Mouse (Mus musculus) stomach, postnatal 0 days (tissue): ENCODE measurements at regions not wholly inside any gene's neighbourhood (a gene's known extent, or its start where the extent isn't known, plus 50 kb on each side); places are given as distances from the start of the nearest gene placed in this dataset.

Experiments
- CTCF ChIP-seq: IDR thresholded peaks from 2 replicates; pipeline ENCODE4 v1.5.1; 2016; ENCODE audit warnings: antibody characterized with exemption, low read depth, mild to moderate bottlenecking, moderate library complexity
- EP300 ChIP-seq: optimal IDR thresholded peaks from 2 replicates; pipeline ENCODE3; 2016; ENCODE audit warnings: antibody characterized with exemption

GRCm38 (mm10) chr8:126688014-126688413 lies 94.2 kb upstream of the Irf2bp2 start:
- TF ChIP-seq CTCF (no peak), EP300 (no peak)
